Mouse (Mus musculus) mature B cell (primary cell): ENCODE measurements around the gene Ncbp2.

ENCODE experiments used
- in situ Hi-C: fragments of 300-500 bp; cut with MboI; formaldehyde crosslinking; loops from 2 replicates; pipeline ENCODE4 v1.14.3; 2019

Gene Ncbp2

DNA sequence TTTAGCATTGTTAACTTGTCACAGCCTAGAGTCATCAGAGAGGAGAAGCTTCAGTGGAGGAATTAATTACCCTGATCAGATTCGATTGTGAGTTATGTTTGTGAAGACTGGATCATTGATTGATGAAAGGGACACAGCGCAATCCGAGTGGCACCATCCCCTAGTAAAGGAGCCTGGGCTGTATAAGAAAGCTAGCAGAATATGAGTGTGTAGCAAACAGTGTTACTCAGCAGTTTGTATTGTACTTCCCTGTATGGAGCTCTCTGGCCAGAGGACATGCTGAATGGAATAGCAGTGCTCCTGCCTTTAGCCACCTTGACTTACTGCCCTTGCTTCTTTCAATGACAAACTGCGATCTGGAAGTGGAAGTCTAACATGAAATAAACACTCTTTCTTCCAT, 62.0 kb downstream of the Ncbp2 start:
- in situ Hi-C loops: no loop called here
